Mouse (Mus musculus) liver, embryonic 15.5 days (tissue): ENCODE results near the gene Slc8a2. TPM values are rescaled to one million over a fixed set of nuclear protein-coding genes. Genes with fewer than 3 reads are reported as not detected.
A peak's percentile ranks its signal among the peaks of the same experiment; 100 is the strongest.

Source experiments
- ATAC-seq: fragments of 200-750 bp; cut with Nextera tagmentation; 2 replicates; pipeline ENCODE4 v1.8.0; 2017; ENCODE audit warnings: moderate number of reproducible peaks, mild to moderate bottlenecking, moderate library complexity; ENCODE audit not compliant: insufficient read depth
- H3K27ac ChIP-seq: fragments of 300-500 bp; sonication (generic); replicated peaks from 2 replicates; pipeline ENCODE4 v1.5.1; 2015; ENCODE audit warnings: mild to moderate bottlenecking, inconsistent platforms
- H3K27me3 ChIP-seq: fragments of 300-500 bp; sonication (generic); 2 replicates; pipeline ENCODE4 v1.6.1; 2015; ENCODE audit warnings: mild to moderate bottlenecking, inconsistent platforms
- H3K36me3 ChIP-seq: fragments of 300-500 bp; sonication (generic); replicated peaks from 2 replicates; pipeline ENCODE4 v1.6.1; 2015; ENCODE audit warnings: moderate library complexity, mild to moderate bottlenecking, inconsistent platforms
- H3K4me1 ChIP-seq: fragments of 300-500 bp; sonication (generic); replicated peaks from 2 replicates; pipeline ENCODE4 v1.6.1; 2015; ENCODE audit warnings: inconsistent platforms
- H3K4me2 ChIP-seq: fragments of 300-500 bp; sonication (generic); 2 replicates; pipeline ENCODE4 v1.6.1; 2015; ENCODE audit warnings: moderate library complexity, mild to moderate bottlenecking, inconsistent platforms
- H3K4me3 ChIP-seq: fragments of 300-500 bp; sonication (generic); replicated peaks from 2 replicates; pipeline ENCODE4 v1.5.1; 2015; ENCODE audit warnings: mild to moderate bottlenecking, inconsistent platforms
- H3K9ac ChIP-seq: fragments of 300-500 bp; sonication (generic); 2 replicates; pipeline ENCODE4 v1.6.1; 2015; ENCODE audit warnings: moderate library complexity, mild to moderate bottlenecking, inconsistent platforms
- H3K9me3 ChIP-seq: fragments of 300-500 bp; sonication (generic); replicated peaks from 2 replicates; pipeline ENCODE4 v1.6.1; 2016; ENCODE audit warnings: inconsistent platforms
- WGBS: fragments of 180-500 bp; shearing (Covaris S2); methylation state at CpG from one replicate; pipeline ENCODE4 v1.1.7; 2015; ENCODE audit warnings: mixed read lengths; ENCODE audit not compliant: insufficient replicate concordance; 5-methylcytosine and 5-hydroxymethylcytosine counted together
- polyA plus RNA-seq: library from polyadenylated mRNA; unstranded; fragments of >200 nt; fragmentation: Nextera tagmentation; extraction: Ambion mirVana; gene quantifications from 2 replicates; pipeline ENCODE4 v1.2.1, GENCODE M21; 2015

The Slc8a2 gene
- polyA plus RNA-seq, 1 experiment from 2014 or later: not detected

DNA sequence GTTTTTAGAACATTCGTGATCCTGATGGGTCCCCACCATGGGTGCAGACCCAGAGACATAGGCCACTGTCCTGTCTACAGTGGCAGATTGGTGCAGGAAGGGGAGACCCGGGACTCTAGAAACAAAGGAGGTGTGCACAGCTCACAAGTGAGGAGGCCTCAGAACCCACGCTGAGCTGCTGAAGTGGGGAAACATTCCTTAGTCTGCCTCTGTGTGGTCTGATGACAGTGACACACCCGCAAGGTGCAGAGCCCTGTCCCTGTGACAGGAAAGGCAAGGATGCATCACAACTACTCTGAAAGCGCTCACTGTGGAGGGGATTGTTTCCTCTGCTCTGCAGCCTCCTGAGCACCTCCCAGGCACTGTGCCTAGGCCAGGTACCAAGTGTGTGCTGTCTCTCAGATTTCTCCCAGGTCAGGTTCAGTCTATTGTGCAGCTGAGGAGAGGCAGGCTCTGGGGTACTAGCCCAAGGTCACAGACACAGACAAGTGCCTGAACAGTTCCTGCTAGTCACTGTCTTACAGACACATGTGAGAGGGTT lies 26.9 kb upstream of the Slc8a2 start:
- Histone ChIP-seq H3K27me3 (no peaks in the 10 kb centered on the region), H3K4me3 (no peak overlapping the region), H3K9ac (no peak overlapping the region), H3K27ac (no peak overlapping the region), H3K36me3 (peaks cover 74% of the 10 kb centered on the region), H3K9me3 (no peaks in the 10 kb centered on the region), H3K4me2 (no peak overlapping the region), H3K4me1 (peaks cover 44% of the 10 kb centered on the region)
- 86% methylated on average over 5 of the region's 5 CpGs for WGBS
- ATAC-seq: no peak

DNA sequence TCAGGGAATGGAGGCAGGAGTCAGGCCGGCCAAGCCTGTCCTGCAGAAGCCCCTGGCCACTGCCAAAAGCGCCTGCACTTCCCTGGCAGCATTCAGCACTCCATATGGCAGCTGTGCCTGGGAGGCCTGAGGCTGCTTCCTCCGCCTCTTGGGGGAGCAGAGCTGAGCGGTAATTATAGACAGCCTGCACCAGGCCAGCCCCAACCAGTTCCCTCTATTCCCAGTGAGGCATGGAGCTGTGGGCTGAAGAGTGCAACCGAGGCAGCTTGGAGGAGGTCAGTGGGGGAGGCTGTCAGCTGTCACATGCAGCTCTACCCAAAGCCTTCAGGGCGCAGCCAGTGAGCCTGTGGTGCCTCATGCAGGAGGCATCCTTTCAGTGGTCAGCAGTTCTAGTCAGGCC lies 25.9 kb upstream of the Slc8a2 start:
- no peak overlapping the region for H3K4me2 ChIP-seq
- WGBS: 85% methylated on average over 6 of the region's 6 CpGs
- H3K27me3 ChIP-seq: no peaks in the 10 kb centered on the region
- peaks cover 43% of the 10 kb centered on the region for H3K4me1 ChIP-seq
- no peak overlapping the region for H3K27ac ChIP-seq
- no peaks in the 10 kb centered on the region for H3K9me3 ChIP-seq
- H3K36me3 ChIP-seq: peaks cover 84% of the 10 kb centered on the region
- no peak overlapping the region for H3K9ac ChIP-seq
- ATAC-seq: no peak
- H3K4me3 ChIP-seq: no peak overlapping the region

DNA sequence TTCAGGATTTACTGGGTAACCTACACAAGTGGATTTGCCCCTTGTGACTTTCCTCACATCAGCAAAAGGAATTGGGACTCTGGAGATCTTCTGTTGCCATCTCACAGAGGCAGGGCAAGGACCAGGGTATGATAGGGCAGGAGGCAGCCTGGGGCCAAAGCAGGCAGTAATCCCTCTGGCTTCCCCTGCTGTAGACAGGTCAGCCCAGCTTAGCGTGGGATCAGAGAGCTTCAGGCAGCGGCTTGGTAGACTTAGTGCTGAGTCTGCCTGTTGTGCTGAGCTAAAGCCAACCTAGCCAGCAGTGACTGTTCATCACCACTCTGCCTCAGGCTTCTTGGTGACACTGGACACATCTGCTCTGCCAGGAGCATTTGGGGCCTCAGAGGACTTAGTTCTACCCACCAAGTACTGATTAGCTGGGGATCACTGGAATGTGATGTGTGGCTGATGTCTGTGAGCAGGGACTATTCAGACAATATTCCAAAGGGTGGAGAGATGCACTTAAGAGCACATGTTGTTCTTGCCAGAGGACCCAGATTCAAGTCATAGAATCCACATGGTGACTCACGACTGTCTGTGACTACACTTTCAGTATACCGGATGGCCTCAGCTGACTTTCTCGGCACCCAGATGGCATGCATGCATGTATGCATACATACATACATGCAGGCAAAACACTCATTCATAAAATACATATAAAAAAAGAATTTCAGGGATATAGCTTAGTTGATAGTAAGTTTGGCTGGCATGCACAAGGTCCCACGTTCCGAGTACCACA lies 24.8 kb upstream of the Slc8a2 start:
- Histone ChIP-seq H3K27ac (no peak overlapping the region), H3K9me3 (no peaks in the 10 kb centered on the region), H3K4me2 (no peak overlapping the region), H3K9ac (no peak overlapping the region), H3K4me3 (no peak overlapping the region), H3K27me3 (no peaks in the 10 kb centered on the region), H3K4me1 (peaks cover 35% of the 10 kb centered on the region), H3K36me3 (peaks cover 95% of the 10 kb centered on the region)
- ATAC-seq: no peak
- 89% methylated on average over 7 of the region's 7 CpGs for WGBS

DNA sequence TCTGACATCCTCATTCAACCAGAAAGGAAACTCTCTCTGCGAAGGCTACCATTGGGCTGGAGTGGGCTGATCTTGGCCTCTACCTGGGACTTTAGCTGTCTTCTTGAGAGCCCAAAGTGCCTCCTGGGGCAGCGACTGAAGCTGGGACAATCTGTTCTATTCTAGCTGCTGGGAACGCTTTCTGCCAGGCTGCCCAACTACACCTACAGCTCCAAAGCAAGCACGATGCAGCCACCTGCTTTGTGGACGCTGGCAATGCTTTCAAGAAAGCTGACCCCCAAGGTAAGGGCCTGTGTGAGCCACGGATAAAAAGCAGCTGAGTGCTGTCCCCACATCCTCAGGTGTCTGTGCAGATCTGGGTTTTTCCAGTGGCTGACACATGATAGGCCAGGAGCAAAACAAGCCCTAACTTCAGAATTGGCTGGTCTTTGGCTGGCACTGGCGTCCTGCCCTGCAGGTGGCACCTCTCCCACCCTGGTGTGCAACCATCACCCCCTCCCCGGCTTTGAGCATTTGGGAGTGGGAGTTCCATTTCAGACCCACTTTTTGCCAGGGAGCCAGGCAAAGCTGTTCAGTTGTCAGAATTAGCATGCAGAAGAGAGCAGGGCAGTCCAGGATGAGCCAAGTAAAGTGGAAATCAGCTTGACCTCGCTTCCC lies 20.6 kb upstream of the Slc8a2 start:
- H3K9me3 ChIP-seq: no peaks in the 10 kb centered on the region
- H3K4me2 ChIP-seq: no peak overlapping the region
- H3K27ac ChIP-seq: no peak overlapping the region
- no peaks in the 10 kb centered on the region for H3K27me3 ChIP-seq
- H3K9ac ChIP-seq: no peak overlapping the region
- ATAC-seq: no peak
- no peak overlapping the region for H3K4me3 ChIP-seq
- no peaks in the 10 kb centered on the region for H3K4me1 ChIP-seq
- H3K36me3 ChIP-seq: peaks cover 98% of the 10 kb centered on the region
- WGBS: 87% methylated on average over 9 of the region's 9 CpGs

DNA sequence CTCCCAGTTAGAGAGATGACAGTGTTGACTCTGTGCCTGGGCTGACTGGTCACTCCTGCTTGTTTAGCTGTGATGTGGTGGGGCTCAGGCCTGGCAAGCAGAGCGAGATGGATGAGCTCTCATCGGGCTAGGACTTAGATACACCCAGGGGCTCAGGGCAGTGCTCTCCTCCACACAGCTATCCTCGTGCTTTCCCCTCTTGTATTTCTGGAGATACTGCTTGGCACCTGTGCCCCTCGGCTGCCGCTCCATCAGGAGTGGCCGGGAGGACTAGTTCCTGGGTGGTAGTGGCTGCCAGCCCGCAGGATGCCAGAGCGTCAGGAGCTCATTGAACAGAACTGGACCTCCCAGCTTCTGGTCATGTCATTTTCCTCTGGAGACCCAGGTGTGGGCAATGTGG lies 19.5 kb upstream of the Slc8a2 start:
- no peak overlapping the region for H3K4me2 ChIP-seq
- H3K27ac ChIP-seq: no peak overlapping the region
- H3K27me3 ChIP-seq: no peaks in the 10 kb centered on the region
- H3K9me3 ChIP-seq: no peaks in the 10 kb centered on the region
- ATAC-seq: no peak
- 87% methylated on average over 8 of the region's 8 CpGs for WGBS
- H3K4me3 ChIP-seq: no peak overlapping the region
- no peak overlapping the region for H3K9ac ChIP-seq
- H3K4me1 ChIP-seq: no peaks in the 10 kb centered on the region
- peaks cover 98% of the 10 kb centered on the region for H3K36me3 ChIP-seq

DNA sequence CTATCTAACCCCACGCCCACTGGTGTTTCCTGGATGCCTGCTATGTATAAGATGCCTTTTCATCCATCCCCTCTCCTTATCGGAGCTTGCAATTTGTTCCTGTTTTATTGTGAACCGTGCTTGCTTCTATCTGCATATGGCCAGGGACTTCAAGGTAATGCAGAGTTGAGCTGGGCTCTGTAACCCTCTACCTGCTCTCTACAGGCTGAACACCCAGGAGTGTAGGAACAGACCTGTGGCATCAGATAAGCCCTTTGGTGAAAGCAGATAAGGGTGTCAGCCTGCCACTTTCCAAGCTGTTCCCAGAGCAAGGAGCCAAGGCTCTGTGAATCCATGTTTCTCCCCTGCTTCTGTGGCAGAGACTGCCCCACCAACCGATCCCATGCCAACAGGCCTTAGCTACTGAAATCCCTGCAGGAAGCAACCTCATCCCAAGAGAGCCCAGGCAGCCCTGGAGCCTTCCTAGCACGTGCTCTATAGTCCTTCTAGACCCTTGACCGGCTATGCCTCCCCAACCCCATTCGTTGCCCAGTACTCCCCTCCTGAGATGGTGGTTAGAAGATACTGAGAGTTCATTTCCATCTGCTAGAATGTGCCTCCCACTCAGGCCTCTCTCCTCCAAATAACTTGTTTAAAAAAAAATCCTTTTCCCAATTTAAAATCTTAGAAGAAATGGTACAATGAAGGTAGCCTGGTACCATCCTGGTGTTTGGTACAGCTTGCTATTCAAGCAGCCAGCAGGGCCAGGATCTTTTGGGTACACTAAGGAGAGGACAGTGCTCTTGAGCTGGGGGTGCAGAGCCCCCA lies 18.1 kb upstream of the Slc8a2 start:
- Histone ChIP-seq H3K4me3 (no peak overlapping the region), H3K27ac (no peak overlapping the region), H3K36me3 (peaks cover 100% of the 10 kb centered on the region), H3K9me3 (no peaks in the 10 kb centered on the region), H3K4me1 (no peaks in the 10 kb centered on the region), H3K4me2 (no peak overlapping the region), H3K27me3 (no peaks in the 10 kb centered on the region), H3K9ac (no peak overlapping the region)
- no peak for ATAC-seq
- WGBS: 83% methylated on average over 7 of the region's 7 CpGs

DNA sequence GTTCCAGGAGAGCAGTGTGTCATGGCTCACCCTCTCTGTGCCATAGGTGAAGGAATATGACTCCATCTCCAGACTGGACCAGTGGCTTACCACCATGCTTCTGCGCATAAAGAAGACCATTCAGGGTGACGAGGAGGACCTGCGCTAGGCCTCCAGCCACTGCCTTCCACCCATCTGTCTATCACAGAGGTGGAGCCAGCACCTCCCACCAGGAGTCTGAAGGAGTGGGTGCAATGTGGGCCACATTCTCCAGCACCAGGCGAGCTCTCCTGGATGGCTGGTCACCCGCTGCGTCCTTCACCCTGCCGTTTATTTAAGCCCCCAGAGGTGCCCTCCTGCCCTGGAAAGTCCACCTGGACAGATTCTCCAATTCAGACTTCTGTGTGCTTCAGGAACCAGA lies 13.2 kb upstream of the Slc8a2 start:
- H3K9me3 ChIP-seq: no peaks in the 10 kb centered on the region

DNA sequence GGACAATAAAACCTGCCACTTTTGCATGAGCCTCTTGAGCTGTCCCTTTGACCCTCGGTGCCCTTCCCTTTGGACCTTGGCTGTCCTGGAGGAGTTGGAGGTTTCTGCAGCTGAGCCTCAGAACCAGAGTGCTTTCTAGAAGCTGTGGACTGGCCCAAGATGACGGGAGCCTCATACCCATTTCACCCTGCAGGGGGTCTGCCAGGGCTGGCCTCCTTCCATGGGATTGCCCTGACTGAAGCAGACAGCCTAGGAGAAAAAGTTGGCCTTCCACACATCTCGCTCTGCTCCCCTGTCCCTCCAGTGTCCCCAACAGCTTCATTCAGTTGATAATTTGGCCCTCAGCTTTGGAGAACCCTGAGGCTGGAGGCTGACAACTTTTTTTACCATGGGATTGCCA lies 12.5 kb upstream of the Slc8a2 start:
- 82% methylated on average over 3 of the region's 3 CpGs for WGBS
- H3K4me1 ChIP-seq: peaks cover 26% of the 10 kb centered on the region
- H3K9ac ChIP-seq: no peak overlapping the region
- no peak overlapping the region for H3K4me3 ChIP-seq
- peaks cover 59% of the 10 kb centered on the region for H3K36me3 ChIP-seq
- no peaks in the 10 kb centered on the region for H3K27me3 ChIP-seq
- no peak for ATAC-seq
- no peaks in the 10 kb centered on the region for H3K9me3 ChIP-seq
- no peak overlapping the region for H3K4me2 ChIP-seq
- H3K27ac ChIP-seq: no peak overlapping the region

More for the DNA sequence above, 13.2 kb upstream of the Slc8a2 start:
- Histone ChIP-seq H3K27ac (no peak overlapping the region), H3K4me3 (no peak overlapping the region), H3K36me3 (peaks cover 66% of the 10 kb centered on the region), H3K4me1 (peaks cover 26% of the 10 kb centered on the region), H3K9ac (no peak overlapping the region), H3K4me2 (no peak overlapping the region), H3K27me3 (no peaks in the 10 kb centered on the region)
- WGBS: 91% methylated on average over 7 of the region's 7 CpGs
- no peak for ATAC-seq

DNA sequence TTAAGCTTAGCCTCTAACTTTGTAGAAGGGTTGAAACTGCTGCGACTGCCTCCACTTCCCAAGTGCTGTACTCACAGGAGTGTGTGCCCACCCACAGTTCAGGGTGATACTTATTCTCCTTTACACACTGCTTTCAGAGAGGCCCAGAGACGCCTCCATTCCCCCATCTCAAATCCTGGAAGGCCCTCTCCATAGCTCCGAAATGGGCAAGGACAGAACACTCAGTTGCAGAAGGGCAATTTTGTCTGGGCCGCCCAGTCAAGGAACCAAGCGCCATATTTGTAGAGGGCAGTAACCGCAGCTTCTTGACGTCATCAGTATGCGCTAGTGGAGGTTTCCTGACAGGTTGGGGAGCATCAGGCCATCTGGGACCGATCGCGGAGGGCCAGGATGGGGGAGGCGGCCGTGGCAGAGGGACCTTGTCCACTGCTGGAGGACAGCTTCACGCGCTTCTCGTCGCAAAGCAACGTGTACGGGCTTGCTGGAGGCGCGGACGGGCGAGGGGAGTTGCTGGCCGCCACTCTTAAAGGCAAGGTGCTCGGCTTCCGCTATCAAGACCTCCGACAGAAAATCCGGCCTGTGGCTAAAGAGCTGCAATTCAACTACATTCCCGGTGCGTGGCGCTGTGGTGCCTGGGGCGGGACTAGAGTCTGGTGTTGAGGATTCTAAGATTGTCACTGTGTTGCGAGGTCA lies 9.9 kb upstream of the Slc8a2 start, which contains the start of gene Kptn:
Gene Kptn (plus strand): TSS at position 327 of the 693 bp plus-strand sequence.
- WGBS: under 1% methylated on average over 33 of the region's 33 CpGs
- Histone ChIP-seq H3K9me3 (no peaks in the 10 kb centered on the region), H3K36me3 (peaks cover 33% of the 10 kb centered on the region), H3K4me1 (peaks cover 26% of the 10 kb centered on the region), H3K4me2 (peak within 1 kb of the TSS; percentile 75), H3K9ac (peak within 1 kb of the TSS; percentile 79), H3K27ac (peak within 1 kb of the TSS; percentile 83), H3K27me3 (no peaks in the 10 kb centered on the region), H3K4me3 (peak within 1 kb of the TSS; percentile 86)
- peak; percentile 81 for ATAC-seq

DNA sequence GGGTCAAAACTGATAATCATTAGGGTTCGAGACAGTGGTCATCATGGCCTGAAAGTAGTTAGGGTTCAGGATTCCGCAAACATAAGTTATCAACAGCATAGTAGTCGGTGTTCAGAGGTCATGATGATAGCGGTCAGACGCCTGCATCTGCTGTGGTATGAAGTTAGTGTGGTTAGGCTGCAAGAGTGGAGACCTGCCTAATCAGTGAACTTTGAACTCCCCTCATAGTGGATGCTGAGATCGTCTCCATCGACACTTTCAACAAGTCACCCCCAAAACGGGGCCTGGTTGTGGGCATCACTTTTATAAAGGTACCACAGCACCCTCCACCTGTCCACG lies 9.4 kb upstream of the Slc8a2 start:
- WGBS: 48% methylated on average over 9 of the region's 9 CpGs
- 0 out of 2 replicates have a peak, but pooled peaks have one; percentile 5 for ATAC-seq
- Histone ChIP-seq H3K27me3 (no peaks in the 10 kb centered on the region), H3K9ac (peak overlapping the region; percentile 79), H3K4me2 (peak overlapping the region; percentile 75), H3K36me3 (peaks cover 28% of the 10 kb centered on the region), H3K9me3 (no peaks in the 10 kb centered on the region), H3K4me1 (peaks cover 26% of the 10 kb centered on the region), H3K27ac (no peak overlapping the region; the same call in 1 of the 2 replicates), H3K4me3 (peak overlapping the region; percentile 86)
